Mouse (Mus musculus) megakaryocyte, embryonic 14.5 days (primary cell): ENCODE results near the gene Fibin. TPM values are rescaled to one million over a fixed set of nuclear protein-coding genes. Genes with fewer than 3 reads are reported as not detected.

Experiments used
- H3K27me3 ChIP-seq: replicated peaks from 2 replicates; pipeline ENCODE3; 2012; ENCODE audit warnings: inconsistent platforms
- H3K36me3 ChIP-seq: replicated peaks from 2 replicates; pipeline ENCODE3; 2012; ENCODE audit warnings: low read length, inconsistent platforms, mixed read lengths
- H3K4me1 ChIP-seq: 2 replicates; pipeline ENCODE4 v1.6.1; 2012; ENCODE audit warnings: inconsistent platforms
- H3K4me3 ChIP-seq: replicated peaks from 2 replicates; pipeline ENCODE3; 2012; ENCODE audit warnings: moderate library complexity, mild to moderate bottlenecking, inconsistent platforms
- H3K9me3 ChIP-seq: 2 replicates; pipeline ENCODE4 v1.6.1; 2012; ENCODE audit warnings: inconsistent platforms
- FLI1 ChIP-seq: IDR thresholded peaks from 2 replicates; pipeline ENCODE4 v1.6.1; 2012; ENCODE audit warnings: low read length, inconsistent platforms, mixed read lengths
- GATA1 ChIP-seq: IDR thresholded peaks from 3 replicates; pipeline ENCODE4 v1.6.1; 2012; ENCODE audit warnings: mixed read lengths, low read length, inconsistent platforms, borderline replicate concordance
- polyA plus RNA-seq: library from polyadenylated mRNA; stranded (reverse); fragments of >175 nt; gene quantifications from 2 replicates; pipeline ENCODE4 v1.2.3, GENCODE M21; 2012; ENCODE audit warnings: low replicate concordance; ENCODE audit not compliant: insufficient read depth

Fibin gene
- not detected in 2 replicates for polyA plus RNA-seq

DNA sequence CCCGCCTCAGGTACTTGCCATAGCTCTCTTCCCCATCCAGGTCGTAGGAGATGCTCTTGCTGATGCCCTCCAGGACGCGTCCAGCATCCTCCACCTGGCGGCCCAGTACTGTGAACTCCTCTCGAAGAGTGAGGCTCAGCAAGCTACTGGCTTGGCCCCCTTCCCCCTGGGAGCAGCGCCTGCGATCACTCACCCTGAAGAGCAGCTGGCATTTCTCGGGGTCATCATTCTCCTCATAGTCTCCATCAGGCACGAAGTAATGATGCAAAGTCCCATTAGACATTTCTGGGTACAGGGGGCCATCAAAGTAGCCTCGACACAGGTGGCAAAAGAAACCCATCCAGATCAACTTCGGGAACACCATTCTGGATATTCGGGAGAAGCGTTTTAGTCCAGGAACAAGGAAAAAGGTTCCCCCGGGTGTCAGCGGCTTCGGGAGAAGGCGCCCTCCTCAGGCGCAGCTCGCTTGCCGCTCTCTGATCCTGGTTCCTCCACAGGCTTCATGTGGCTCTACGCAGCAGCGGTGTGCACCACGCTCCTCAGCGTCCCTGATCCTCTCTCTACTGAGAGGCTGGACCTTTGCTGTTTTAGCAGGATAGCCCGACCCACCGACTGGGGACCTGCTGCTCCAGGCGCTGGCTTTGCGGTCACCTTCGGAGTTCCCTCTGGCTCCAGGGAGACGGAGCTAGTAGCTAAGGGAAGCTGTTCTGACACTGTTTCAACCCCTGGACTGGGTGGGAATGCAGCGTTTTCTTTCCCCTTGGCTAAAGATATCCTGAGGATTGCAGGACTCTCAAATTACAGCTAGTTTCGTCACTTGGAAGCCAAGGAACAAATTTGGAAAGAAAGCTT lies at the start of gene Fibin:
Fibin (minus strand) TSS at position 752 of the 852 bp plus-strand sequence.
- no peak within 1 kb of the TSS for H3K4me3 ChIP-seq
- H3K9me3 ChIP-seq = peaks cover 19% of the 10 kb centered on the region
- H3K27me3 ChIP-seq = peaks cover 8% of the 10 kb centered on the region
- H3K36me3 ChIP-seq = no peaks in the 10 kb centered on the region
- TF ChIP-seq FLI1 (no peak), GATA1 (no peak)
- no peaks in the 10 kb centered on the region for H3K4me1 ChIP-seq

GRCm38 (mm10) chr2:110411428-110411827 lies 48.4 kb upstream of the Fibin start:
- Histone ChIP-seq H3K4me3 (no peak overlapping the region), H3K4me1 (no peaks in the 10 kb centered on the region), H3K36me3 (no peaks in the 10 kb centered on the region), H3K27me3 (no peaks in the 10 kb centered on the region), H3K9me3 (peaks cover 17% of the 10 kb centered on the region)
- no peak for TF ChIP-seq GATA1
- TF ChIP-seq FLI1 = no peak

DNA sequence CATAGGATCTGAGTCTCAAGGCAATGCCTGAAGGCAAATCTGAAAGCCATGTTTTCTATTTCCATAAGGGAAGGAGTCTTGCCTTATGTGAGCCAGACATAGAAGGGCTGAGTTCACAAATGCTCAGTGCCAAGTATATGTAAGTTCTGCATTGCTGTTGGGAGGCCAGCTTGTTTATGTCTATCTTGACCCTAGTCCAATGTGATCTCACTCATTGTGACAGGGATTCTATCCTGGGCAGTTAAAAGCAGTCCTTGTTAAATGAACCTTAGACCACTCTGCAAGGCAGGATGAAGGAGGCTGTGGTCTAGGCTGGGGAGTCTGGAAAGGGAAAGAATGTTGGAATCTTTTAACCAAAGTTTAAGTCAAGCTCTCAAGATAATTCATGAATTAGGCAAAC lies 45.8 kb upstream of the Fibin start:
- TF ChIP-seq GATA1 (no peak), FLI1 (no peak)
- H3K4me1 ChIP-seq = no peaks in the 10 kb centered on the region

DNA sequence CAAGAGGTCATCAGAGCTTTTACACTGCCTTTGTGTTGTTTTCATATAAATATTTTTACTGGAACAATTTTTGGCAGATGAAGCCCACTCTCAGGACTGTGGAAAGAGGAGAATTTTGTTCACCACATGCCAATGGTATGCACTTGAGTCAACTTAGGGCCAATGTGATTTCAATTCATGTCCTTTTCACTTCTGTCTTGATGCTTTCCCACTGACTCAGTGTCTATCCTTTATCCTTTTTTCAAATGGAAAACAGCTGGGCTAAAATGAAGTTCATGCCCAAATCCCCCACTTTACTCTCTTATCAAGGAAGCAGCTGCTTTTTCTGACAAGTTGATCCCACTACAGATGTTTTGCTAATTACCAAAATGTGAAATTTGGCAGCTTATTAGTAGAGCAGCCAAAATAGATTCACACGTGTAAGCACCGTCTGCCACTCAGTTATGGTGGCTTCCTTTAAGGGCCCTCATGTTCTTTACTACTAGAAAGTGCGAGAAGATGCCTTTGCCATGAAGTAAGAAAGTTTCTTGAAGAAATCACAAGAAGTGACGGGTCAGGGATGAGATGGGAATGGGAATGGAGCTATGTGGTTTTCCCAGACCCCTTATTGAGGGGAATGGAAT lies 29.8 kb upstream of the Fibin start:
- peaks cover 6% of the 10 kb centered on the region; the same call in 1 of the 2 replicates for H3K9me3 ChIP-seq
- H3K27me3 ChIP-seq = no peaks in the 10 kb centered on the region
- H3K4me3 ChIP-seq = no peak overlapping the region
- TF ChIP-seq GATA1 (no peak), FLI1 (no peak)
- no peaks in the 10 kb centered on the region for H3K4me1 ChIP-seq
- no peaks in the 10 kb centered on the region for H3K36me3 ChIP-seq

More for the DNA sequence above, 45.8 kb upstream of the Fibin start:
- no peak overlapping the region for H3K4me3 ChIP-seq
- no peaks in the 10 kb centered on the region for H3K27me3 ChIP-seq
- H3K9me3 ChIP-seq = peaks cover 17% of the 10 kb centered on the region
- H3K36me3 ChIP-seq = no peaks in the 10 kb centered on the region

DNA sequence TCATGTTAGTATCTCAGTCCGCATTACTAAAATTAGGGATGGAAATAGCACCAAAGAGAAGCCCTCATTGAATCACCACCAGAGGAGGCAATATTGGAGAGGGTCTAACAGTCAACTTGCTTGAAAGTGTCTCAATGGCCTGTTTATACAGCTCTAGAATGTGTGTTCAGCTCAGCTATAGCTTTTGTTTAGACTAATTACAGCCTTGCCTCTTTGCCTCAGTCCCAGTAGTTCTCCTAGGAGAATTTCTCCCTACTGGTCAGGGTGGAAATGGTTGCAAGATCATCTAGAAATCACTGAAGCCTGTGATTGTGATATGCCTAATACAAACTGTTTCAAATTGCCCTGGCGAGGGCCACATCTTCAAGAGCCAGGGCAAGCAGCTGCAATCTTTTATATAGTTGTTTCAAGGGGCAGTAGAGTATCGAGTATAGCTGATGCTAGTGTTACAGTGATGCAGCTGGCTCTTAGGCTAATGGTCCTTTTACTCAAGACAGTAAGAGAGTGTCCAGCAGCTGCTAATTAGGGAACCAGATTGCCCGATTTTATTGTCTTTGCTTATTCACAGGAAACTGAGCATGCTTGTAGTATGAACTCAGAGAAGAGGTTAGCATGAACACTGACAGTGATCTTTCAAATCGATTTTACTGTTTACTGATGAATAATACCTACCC lies 27.9 kb upstream of the Fibin start:
- Histone ChIP-seq H3K4me3 (no peak overlapping the region), H3K36me3 (no peaks in the 10 kb centered on the region), H3K9me3 (peaks cover 4% of the 10 kb centered on the region; the same call in 1 of the 2 replicates), H3K4me1 (no peaks in the 10 kb centered on the region), H3K27me3 (no peaks in the 10 kb centered on the region)
- TF ChIP-seq FLI1 (no peak), GATA1 (no peak)

DNA sequence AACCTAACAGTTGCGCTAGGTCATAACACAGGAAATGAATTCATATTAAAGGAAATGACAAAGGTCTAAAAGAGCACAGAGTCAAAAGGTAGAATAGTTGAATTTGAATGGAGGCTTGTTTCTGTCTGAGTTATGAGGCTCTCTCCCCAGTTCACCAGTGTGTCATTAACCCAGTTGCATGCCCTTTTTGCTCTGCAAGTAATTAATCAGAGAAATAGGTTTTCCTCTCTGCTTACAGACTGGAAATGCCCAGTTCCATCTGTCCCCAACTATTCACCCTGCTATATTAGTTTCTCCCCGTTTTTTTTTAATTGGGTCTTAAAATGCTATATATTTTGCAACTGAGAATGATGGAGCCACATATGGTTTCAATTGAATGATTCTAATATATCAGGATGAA lies 16.8 kb upstream of the Fibin start:
- H3K36me3 ChIP-seq = no peaks in the 10 kb centered on the region
- peaks cover 3% of the 10 kb centered on the region; the same call in 1 of the 2 replicates for H3K9me3 ChIP-seq
- TF ChIP-seq GATA1 (no peak), FLI1 (no peak)
- no peaks in the 10 kb centered on the region for H3K27me3 ChIP-seq
- H3K4me3 ChIP-seq = no peak overlapping the region
- H3K4me1 ChIP-seq = no peaks in the 10 kb centered on the region

- no peak overlapping the region for H3K4me3 ChIP-seq
- no peaks in the 10 kb centered on the region for H3K27me3 ChIP-seq
- no peaks in the 10 kb centered on the region for H3K4me1 ChIP-seq
- no peaks in the 10 kb centered on the region for H3K36me3 ChIP-seq
- TF ChIP-seq GATA1 = no peak
- TF ChIP-seq FLI1 = no peak
- no peaks in the 10 kb centered on the region for H3K9me3 ChIP-seq
These were observed 13.7 kb upstream of the Fibin start for GRCm38 (mm10) chr2:110376660-110377059.

- no peaks in the 10 kb centered on the region for H3K36me3 ChIP-seq
- no peak overlapping the region for H3K4me3 ChIP-seq
- no peaks in the 10 kb centered on the region for H3K27me3 ChIP-seq
- no peaks in the 10 kb centered on the region for H3K9me3 ChIP-seq
- no peaks in the 10 kb centered on the region for H3K4me1 ChIP-seq
- TF ChIP-seq FLI1 (no peak), GATA1 (no peak)
These were observed 12.5 kb upstream of the Fibin start for GRCm38 (mm10) chr2:110375475-110375874.

- H3K4me1 ChIP-seq = no peaks in the 10 kb centered on the region
- TF ChIP-seq FLI1 = no peak
- TF ChIP-seq GATA1 = no peak
- no peak overlapping the region for H3K4me3 ChIP-seq
- no peaks in the 10 kb centered on the region for H3K27me3 ChIP-seq
- H3K9me3 ChIP-seq = no peaks in the 10 kb centered on the region
- H3K36me3 ChIP-seq = no peaks in the 10 kb centered on the region
These were observed 10.2 kb upstream of the Fibin start for GRCm38 (mm10) chr2:110373186-110373585.
